Mouse (Mus musculus) thymus, postnatal 0 days (tissue): ENCODE results near the gene Eef1akmt3. TPM values are rescaled to one million over a fixed set of nuclear protein-coding genes. Genes with fewer than 3 reads are reported as not detected.
"Not testable (repeated sequence)": the region's sequence is repeated elsewhere in the genome, so short reads cannot be mapped to it uniquely, and the experiment has no call there.

ENCODE experiments used
- DNase-seq: peaks from one replicate; pipeline ENCODE4 v3.0.0-alpha.2; 2015; ENCODE audit warnings: low spot score
- polyA plus RNA-seq: library from polyadenylated mRNA; unstranded; fragments of >200 nt; fragmentation: Nextera tagmentation; extraction: Ambion mirVana; gene quantifications from 2 replicates; pipeline ENCODE4 v1.2.1, GENCODE M21; 2015

Gene Eef1akmt3
- polyA plus RNA-seq, 1 experiment from 2014 or later = not detected

- DNase-seq = peak; percentile 76
Observed at GRCm38 (mm10) chr10:127070190-127071121, 29.1 kb upstream of the Eef1akmt3 start, which contains the start of gene Tspan31. Gene Tspan31, minus strand, starts transcription at chr10:127070264.

GRCm38 (mm10) chr10:127069281-127070189, 28.2 kb upstream of the Eef1akmt3 start:
- peak; percentile 20 for DNase-seq

- no peak for DNase-seq
Observed at GRCm38 (mm10) chr10:127068360-127069038, 27.2 kb upstream of the Eef1akmt3 start.

- no peak for DNase-seq
Observed at GRCm38 (mm10) chr10:127066519-127067018, 25.3 kb upstream of the Eef1akmt3 start.

- no peak for DNase-seq
Observed at GRCm38 (mm10) chr10:127065981-127066380, 24.7 kb upstream of the Eef1akmt3 start.

GRCm38 (mm10) chr10:127063913-127064870, 22.9 kb upstream of the Eef1akmt3 start:
- peak; percentile 15 for DNase-seq

GRCm38 (mm10) chr10:127063239-127063872, 22.0 kb upstream of the Eef1akmt3 start, which contains the start of gene Cdk4:
Gene Cdk4, plus strand, starts transcription at chr10:127063534.
- peak; percentile 98 for DNase-seq

GRCm38 (mm10) chr10:127062503-127062902, 21.2 kb upstream of the Eef1akmt3 start:
- DNase-seq = no peak

GRCm38 (mm10) chr10:127062101-127062500, 20.8 kb upstream of the Eef1akmt3 start:
- DNase-seq = not testable (repeated sequence)

GRCm38 (mm10) chr10:127061513-127061912, 20.2 kb upstream of the Eef1akmt3 start:
- DNase-seq = no peak

- DNase-seq = no peak
Observed at GRCm38 (mm10) chr10:127061085-127061484, 19.8 kb upstream of the Eef1akmt3 start.

GRCm38 (mm10) chr10:127059968-127060916, 18.9 kb upstream of the Eef1akmt3 start, which contains the start of gene March9:
Gene March9, minus strand, starts transcription at chr10:127060184.
- peak; percentile 75 for DNase-seq

GRCm38 (mm10) chr10:127059174-127059967, 18.1 kb upstream of the Eef1akmt3 start:
- DNase-seq = no peak

GRCm38 (mm10) chr10:127058708-127059107, 17.4 kb upstream of the Eef1akmt3 start:
- no peak for DNase-seq

- DNase-seq = peak; percentile 75
Observed at GRCm38 (mm10) chr10:127058161-127058560, 16.8 kb upstream of the Eef1akmt3 start.

GRCm38 (mm10) chr10:127056490-127056889, 15.2 kb upstream of the Eef1akmt3 start:
- no peak for DNase-seq

- DNase-seq = no peak
Observed at GRCm38 (mm10) chr10:127055406-127055805, 14.1 kb upstream of the Eef1akmt3 start.
